Mouse (Mus musculus): Measurements from ENCODE around the gene Asb18.

Asb18 gene

GRCm38 (mm10) chr1:90014446-90014845 is at the start of gene Asb18:
Gene Asb18 (minus strand): TSS chr1:90014666.
- DNase-seq: no peak

DNA sequence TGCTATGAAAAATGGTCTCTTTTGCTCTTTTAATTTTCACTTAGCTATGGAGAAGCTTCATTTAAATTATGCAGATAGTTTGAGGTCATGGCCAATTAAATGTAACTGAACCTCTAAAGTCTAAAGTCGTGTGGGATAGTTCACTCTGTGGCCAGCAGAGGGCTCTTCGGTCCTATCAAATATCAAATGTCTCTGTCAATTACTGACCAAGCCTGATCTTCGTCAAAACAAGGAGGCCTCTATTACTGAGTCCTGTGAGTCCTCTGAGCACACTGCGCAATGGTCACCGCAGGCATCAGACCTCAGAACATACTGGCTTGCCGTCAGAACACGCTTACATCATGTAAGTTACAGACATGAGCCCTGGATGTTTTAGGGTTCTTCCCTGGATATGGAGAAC is 46.1 kb upstream of the Asb18 start:
- DNase-seq: no peak

- no peak for DNase-seq
These were observed 45.6 kb upstream of the Asb18 start for GRCm38 (mm10) chr1:90060054-90060453.

DNA sequence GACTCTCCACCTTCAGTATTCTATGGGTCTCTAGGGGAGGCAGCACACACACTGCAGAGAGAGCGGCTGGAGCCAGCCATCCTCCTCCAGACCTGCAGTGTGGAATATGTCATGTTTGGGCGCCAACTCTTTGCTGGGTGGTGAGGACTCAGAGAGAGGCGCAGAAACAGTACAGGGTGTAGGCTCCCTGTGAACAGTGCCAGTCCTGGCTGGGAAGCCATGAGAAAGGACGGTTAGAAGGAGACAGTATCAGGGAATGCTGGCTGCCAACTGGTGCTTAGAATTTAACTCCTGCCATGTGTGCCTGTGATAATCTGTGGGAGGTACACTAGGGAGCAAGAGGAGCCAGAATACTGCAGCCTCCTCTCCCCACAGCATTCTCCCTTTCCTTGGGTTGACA is 40.5 kb upstream of the Asb18 start:
- DNase-seq: no peak

GRCm38 (mm10) chr1:90051347-90051746 is 36.9 kb upstream of the Asb18 start:
- no peak for DNase-seq

GRCm38 (mm10) chr1:90050046-90050739 is 35.7 kb upstream of the Asb18 start:
- DNase-seq: no peak

GRCm38 (mm10) chr1:90028305-90028704 is 13.8 kb upstream of the Asb18 start:
- no peak for DNase-seq

DNA sequence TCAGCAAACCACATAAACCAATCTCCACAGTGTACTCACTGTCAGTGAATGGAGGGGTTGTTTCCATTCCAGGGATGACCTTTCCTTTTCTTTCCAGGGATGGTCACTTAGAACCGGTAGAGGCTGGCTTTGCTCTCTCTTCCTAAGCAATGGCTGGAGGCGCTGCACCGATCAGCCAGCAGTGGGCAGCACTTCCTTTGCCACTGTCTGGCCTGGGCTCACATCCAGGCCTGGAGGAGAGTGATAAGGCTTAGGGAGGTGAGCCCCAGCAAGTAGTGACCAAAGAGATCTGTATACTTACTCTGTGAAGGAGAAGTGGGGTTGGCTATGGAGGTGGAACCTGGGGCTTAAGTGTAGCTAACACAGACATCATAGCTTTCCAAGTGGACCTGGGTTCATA is 12.5 kb upstream of the Asb18 start:
- no peak for DNase-seq

DNA sequence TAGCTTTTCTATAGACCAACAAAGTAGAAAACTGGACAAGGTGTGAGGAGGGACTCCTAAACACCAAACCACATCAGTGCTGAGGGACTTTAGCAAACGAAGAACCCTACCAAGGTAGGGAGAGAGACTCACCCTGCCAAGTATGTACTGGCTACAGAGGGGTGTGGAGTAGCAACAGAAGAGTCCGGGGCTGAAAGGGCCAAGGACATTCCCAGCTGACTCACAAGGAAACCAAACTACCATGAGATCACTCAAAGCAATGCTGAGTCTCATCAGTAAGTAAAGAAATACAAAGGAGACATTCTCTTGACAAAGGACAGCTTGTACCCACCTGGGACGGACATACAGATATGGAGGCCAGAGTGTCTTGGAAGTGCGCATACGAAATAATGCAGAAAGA is 5.9 kb upstream of the Asb18 start:
- DNase-seq: no peak

DNA sequence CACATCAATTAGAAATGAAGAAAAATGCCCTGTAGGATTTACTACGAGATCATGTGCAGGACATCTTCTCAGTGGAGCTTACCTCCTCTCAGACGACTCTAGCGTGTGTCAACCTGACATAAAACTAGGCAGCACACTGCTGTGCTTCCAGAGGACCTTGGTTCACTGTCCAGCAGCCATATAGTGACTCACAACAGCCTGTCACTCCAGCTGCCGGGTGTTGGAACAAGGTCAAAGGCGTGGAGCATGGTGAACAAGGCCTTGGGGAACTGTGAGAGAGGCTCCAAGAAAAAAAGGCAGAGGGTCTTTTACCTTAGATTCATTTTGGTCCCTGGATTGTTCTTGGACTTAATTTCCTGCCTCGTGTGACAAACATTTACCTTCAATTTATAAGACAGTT is 3.6 kb upstream of the Asb18 start:
- DNase-seq: no peak

DNA sequence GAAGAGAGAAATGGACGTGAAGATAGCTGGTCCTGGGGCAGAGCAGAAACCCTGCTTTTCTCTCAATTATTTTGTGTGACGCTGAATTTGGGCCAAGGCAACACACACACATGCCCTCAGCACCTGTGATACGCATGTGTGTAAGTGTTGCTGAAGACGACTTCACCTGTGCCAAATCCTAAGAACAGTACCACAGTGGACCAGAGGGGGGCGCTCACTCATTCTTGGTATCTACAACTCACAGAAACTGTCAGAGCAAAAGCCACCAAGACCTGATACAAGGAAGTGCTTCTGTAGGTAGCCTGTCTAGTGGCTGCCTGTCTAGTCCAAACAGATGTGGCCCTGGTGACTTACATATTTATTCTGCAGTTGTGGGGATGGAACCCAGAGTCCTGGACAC is 1.2 kb downstream of the Asb18 start:
- no peak for DNase-seq

GRCm38 (mm10) chr1:90012850-90013249 is 1.6 kb downstream of the Asb18 start:
- peak in 1 of 2 experiments; percentile 2 for DNase-seq

- DNase-seq: no peak
These were observed 2.3 kb downstream of the Asb18 start for GRCm38 (mm10) chr1:90012168-90012567.

GRCm38 (mm10) chr1:90010077-90010476 is 4.4 kb downstream of the Asb18 start:
- DNase-seq: no peak

DNA sequence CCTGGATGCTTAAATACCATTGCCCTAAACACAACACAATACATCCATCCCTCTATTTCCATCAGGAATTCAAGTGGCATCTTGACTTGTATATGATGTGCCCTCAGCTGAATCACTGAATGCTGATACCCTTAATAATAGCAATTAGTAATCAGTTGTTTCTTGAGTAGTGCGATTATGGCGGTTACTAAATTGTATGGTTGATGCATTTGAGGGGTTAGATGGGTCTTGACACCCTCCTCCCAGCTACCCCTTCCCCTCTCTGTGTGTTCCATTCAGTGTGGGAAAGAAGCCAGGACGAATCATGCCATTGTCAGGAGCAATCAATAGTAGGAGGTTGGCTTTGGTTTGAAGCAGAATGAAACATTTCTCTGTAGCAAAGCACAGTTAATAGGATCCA is 5.3 kb downstream of the Asb18 start:
- DNase-seq: no peak

DNA sequence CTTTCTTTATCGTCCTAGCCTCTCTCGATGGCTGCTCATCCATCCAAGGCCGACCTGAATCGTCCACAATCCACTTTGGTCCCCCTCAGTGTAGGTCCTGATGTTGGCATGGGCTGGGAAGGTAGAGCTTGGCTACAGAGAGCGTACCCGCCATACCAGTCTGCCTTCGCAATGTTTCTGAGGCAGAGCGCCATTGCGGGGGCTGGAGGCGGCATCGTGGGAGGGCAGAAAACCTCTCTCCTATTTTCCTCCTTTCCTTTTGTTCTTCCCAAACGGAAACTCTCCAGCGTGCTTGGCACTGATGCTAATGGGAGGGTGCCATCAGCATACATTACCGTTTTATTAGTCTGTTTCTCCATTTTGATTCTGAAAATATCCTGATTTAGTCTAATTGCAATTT is 7.8 kb downstream of the Asb18 start:
- DNase-seq: no peak

GRCm38 (mm10) chr1:90000981-90001380 is 13.5 kb downstream of the Asb18 start:
- no peak for DNase-seq

DNA sequence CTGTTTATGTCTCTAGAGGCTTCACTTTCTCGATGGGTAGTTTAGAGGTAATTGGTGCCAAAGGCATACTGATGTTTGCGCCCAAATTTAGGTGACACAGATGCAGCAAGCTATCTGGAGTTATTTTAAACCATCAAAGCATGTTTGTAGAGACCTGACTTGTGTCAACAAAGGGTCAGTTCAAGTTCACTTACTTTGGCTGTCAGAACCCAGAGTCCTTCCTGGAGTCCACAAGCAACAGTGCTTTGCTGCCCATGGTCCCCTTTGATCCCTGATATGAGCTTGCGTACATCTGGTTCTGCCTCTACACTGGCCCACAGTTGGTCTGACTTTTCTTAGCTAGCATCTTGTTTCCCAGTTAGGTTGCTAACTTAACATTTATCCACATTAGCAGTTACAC is 14.6 kb downstream of the Asb18 start:
- no peak for DNase-seq

GRCm38 (mm10) chr1:89998696-89999095 is 15.8 kb downstream of the Asb18 start:
- no peak for DNase-seq

DNA sequence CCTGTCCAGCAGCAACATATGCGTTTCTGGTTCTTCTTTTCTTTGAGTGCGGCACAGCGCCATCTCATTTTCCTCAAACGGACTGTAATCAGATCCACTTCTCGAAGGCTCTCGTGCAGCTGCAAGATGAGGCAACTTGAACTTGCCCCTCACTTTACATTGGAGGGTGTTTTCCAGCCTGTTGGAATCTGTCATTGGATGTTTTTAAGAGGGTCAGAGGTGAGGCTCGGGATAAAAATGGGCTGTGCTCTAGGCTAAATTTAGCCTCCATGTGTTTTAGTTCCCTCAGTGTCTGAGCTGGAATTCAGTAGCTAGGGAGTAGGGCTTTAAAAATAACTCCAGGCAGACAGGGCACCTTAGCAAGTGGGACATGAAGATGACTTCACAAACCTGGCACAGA is 16.4 kb downstream of the Asb18 start:
- DNase-seq: no peak

DNA sequence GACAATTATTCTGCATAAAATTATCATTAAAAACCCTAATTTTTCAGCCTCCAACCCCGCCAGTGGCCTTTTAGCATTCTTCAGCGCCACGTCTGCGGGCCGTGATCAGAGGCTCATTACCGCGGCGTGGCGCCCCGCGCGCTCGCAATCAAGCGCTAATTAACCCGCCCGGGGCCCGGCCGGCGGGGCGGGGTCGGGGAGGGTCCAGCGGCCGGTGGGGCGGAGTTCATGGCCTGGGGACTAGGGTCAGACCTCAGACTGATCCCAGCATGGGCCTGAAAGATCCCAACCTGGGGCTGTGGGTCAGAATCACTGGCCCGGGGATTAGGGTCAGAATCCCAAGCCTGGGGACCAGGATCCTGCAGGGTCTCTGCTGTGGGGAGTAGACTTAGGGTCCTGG is 22.2 kb downstream of the Asb18 start:
- no peak for DNase-seq

- no peak for DNase-seq
These were observed 37.2 kb downstream of the Asb18 start for GRCm38 (mm10) chr1:89977261-89977660.

- no peak for DNase-seq
These were observed 38.1 kb downstream of the Asb18 start for GRCm38 (mm10) chr1:89976411-89976810.

GRCm38 (mm10) chr1:89974541-89974940 is 39.9 kb downstream of the Asb18 start:
- DNase-seq: no peak

- no peak for DNase-seq
These were observed 42.6 kb downstream of the Asb18 start for GRCm38 (mm10) chr1:89971848-89972247.

Measured in thymus, postnatal 36 days (tissue).